Mouse (Mus musculus): ENCODE measurements around the gene Arid3c.
"Not testable (repeated sequence)": the region's sequence is repeated elsewhere in the genome, so short reads cannot be mapped to it uniquely, and the experiment has no call there.

Arid3c gene

GRCm38 (mm10) chr4:41702226-41702625, 28.7 kb downstream of the Arid3c start:
- DNase-seq = peak; percentile 85

DNA sequence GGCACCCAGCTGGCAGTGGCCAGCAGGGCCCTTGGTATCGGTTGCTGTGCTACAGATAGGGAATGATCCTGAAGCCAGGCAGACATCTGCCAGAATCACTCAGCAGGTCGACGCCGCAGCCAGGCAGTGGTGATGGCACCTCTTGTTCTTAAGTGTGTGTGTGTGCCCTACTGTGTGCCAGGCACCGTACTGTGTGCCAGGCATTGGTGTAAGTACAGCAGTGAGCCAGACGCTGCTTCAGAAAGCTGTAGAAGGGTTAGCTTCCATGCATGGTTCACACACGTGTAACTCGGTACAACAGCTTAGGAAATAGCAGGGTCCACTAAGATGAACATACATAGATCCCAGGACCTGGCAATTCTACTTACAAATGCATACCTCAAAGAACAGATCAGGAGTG, 30.7 kb downstream of the Arid3c start:
- DNase-seq = peak; percentile 90

GRCm38 (mm10) chr4:41699783-41700182, 31.2 kb downstream of the Arid3c start, which contains the start of gene Il11ra1:
Gene Il11ra1 (plus strand): TSS chr4:41699989.
- peak; percentile 95 for DNase-seq

DNA sequence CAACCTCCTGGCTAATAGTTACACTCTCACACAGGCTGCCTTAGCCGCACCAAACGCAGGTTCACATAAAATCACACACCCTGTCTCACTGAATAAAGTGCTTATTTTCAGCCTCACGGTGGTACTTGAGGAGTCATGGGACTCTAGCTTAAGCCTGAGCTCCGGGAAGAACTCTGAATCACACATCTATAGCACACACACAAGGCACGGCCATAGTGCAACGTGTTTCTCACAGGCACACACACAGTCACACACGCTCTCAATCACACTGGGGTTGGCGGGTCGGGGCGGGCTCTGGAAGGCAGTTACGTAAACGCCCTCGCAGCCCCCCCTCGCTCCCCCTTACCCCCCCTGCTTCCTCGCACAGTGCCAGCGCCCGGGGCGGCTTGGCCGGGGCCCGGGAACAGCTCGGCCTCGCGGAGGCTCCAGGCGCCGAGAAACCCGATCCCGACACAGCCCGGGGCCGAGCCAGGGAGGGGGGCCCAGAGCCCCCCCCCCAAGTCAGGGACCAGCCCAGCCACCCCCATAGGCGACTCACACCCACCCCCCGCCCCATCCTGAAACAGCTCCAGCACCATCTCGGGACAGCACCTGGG, 32.4 kb downstream of the Arid3c start:
- peak; percentile 98 for DNase-seq

- peak; percentile 97 for DNase-seq
Measured at GRCm38 (mm10) chr4:41696930-41697841, 33.8 kb downstream of the Arid3c start, which contains the start of gene Cntfr. Gene Cntfr (minus strand): TSS chr4:41697089.

GRCm38 (mm10) chr4:41696452-41696851, 34.5 kb downstream of the Arid3c start:
- DNase-seq = not testable (repeated sequence)

GRCm38 (mm10) chr4:41695800-41696199, 35.1 kb downstream of the Arid3c start:
- DNase-seq = not testable (repeated sequence)

- DNase-seq = not testable (repeated sequence)
Measured at GRCm38 (mm10) chr4:41693511-41693910, 37.4 kb downstream of the Arid3c start.

DNA sequence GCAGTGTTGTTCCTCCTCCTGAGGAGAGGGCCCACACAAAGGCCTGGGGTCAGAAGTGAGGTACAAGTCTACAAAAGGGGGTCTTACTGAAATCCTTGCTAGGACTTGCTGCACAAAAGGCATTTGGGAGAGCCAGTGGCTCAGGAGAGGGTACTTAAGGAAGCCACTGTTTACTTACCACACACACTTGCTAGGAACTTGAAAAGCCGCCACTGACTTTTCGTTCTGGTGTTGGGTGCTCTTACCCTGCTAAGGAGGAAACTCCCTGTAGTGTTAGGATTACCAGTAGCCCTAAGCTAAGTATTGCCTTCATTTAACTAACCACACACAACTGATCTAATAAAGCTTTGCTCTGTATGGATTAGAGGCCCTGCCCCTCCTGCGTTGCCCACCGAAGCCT, 40.9 kb downstream of the Arid3c start:
- not testable (repeated sequence) for DNase-seq

GRCm38 (mm10) chr4:41688562-41688961, 42.4 kb downstream of the Arid3c start:
- DNase-seq = not testable (repeated sequence)

GRCm38 (mm10) chr4:41685882-41686492, 45.0 kb downstream of the Arid3c start:
- not testable (repeated sequence) for DNase-seq

DNA sequence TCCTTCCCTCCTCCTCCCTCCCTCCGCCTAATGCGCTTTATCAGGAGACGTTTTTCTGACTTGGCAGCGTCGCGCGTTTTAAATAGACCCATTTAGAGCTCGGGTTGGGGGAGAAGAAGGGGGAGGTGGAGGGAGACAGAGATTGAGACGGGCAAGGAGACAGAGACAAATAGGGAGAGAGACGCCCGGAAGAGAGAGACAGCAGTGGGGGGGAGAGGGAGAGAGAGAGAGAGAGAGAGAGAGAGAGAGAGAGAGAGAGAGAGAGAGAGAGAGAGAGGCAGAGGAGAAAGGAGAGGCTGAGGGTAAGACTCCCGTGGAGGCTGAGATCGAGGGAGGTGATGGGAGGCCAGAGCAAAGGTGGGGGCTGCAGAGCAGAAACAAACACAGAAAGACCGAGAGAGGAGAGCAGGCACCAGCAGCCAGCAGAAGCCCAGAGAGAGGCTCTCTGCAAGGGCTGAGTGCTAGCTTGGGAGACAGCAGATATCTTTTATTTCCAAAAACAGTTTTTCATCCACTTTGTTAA, 46.0 kb downstream of the Arid3c start:
- DNase-seq = peak; percentile 86

GRCm38 (mm10) chr4:41684131-41684930, 46.6 kb downstream of the Arid3c start:
- DNase-seq = peak; percentile 88

GRCm38 (mm10) chr4:41683303-41683702, 47.6 kb downstream of the Arid3c start:
- peak; percentile 91 for DNase-seq

- DNase-seq = no peak
Measured at GRCm38 (mm10) chr4:41682789-41683188, 48.2 kb downstream of the Arid3c start.

DNA sequence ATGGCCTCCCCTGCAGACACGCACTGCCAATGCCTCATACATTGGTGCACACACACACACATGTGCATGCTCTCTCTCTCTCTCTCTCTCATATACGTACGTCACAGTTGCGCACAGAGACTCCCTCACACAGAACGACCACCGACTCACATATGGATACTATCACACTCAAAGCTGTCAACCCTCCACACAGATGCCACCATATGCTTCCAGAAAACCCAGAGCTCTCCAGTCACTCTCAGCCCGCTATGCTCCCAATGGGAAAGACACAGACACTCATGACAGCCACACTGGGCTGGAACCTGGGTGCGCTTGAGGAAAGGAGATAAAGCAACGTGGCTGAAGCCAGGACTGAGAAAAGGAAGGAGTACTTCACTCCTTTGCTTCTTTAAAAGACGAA, 49.0 kb downstream of the Arid3c start:
- DNase-seq = peak; percentile 85

DNA sequence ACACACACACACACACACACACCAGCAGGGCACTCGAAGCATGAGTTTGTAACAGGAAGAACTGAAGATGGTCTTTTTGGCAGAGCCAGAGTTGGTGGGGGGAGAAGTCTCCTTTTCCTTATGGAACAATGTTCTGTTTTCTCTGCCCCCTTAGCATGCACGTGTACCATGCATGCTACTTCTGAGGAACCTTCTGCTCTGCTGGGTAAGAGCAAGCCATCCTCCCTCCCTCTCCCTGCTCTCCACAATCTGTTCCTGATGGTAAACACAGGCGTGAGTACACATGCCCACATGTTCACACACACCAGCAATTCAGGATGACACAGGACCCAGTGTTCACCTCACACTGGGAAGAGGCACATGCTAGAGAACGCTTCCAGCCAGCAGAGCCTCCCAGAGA, 49.8 kb downstream of the Arid3c start:
- no peak for DNase-seq

DNA sequence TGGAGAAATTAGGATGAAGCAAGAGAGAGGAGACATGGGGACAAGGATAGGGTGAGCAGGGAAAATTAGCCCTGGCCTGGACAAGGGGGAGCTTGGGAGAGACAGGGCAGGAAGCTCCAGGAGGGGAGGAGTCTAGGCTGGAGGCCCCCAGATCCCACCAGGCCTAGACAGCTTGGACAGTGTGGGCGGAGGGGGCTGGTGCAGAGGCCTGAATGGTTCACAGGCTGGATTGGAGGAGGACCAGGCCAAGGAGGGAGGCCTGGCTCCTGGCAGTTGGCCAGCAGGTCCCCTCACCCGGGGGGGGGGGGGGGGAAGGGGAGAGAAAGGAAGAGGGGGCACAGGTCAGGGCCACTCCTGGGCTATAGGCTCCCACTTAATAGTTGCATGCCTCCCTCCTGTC, 51.7 kb downstream of the Arid3c start:
- peak; percentile 83 for DNase-seq

DNA sequence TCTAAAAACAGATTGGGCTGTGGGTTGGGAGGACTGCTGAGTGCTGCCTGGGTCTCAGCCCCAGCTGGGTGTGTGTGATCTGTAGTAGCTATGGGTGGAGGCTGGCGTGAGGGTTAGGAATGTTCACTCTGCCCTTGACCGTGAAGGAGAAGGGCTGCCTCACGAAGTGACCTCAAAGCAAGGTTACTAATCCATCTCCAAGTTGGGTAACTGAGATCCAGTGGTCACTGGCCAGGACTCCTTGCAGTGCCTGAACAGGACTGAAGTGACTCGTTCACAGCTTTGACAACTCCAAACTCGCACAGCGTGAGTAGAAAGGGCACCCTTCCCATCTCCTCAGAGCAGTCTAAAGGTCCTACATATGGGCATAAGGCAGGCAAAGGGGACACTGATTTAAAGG, 52.1 kb downstream of the Arid3c start:
- DNase-seq = no peak

- DNase-seq = peak; percentile 93
Measured at GRCm38 (mm10) chr4:41677006-41677629, 53.8 kb downstream of the Arid3c start.

DNA sequence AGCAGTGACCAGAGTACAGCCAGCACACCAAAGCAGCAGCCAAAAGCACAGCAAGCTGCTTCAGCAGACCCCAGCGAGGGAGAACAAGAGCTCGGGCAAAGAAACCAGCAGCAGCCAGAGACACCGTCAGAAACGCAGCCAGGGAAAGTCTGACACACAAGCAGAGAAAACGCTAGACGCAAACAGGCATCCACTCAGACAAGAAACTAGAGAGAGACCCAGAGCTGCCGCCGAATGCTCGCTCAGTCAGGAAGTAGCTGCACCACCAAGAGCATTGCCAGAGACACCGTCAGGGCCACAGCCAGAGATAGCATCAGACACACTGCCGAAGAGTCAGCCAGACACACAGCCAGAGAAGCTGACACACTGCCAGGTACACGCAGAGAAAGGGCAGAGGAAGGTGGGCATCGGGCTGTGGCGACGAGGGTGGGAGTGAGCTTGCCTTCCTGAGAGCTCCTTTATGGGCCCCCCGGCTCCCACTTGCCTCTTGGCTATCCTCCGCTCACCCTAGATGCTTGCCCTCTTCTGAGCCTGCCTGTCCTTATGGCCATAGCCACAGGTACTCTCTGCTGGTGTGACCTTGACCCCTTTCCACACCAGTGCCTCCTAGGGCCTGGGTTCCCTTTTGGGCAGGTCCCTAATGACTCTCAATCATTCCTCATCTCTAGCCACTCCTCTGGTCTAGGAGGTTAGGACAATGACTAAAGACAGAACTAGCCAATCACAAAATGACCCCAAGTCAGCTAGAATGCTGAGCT, 54.5 kb downstream of the Arid3c start:
- peak; percentile 92 for DNase-seq
